Mouse (Mus musculus): ENCODE measurements around the gene Acly. TPM values are rescaled to one million over a fixed set of nuclear protein-coding genes. Genes with fewer than 3 reads are reported as not detected.

Gene Acly
- polyA plus RNA-seq, 1 experiment from 2014 or later: 160 TPM

DNA sequence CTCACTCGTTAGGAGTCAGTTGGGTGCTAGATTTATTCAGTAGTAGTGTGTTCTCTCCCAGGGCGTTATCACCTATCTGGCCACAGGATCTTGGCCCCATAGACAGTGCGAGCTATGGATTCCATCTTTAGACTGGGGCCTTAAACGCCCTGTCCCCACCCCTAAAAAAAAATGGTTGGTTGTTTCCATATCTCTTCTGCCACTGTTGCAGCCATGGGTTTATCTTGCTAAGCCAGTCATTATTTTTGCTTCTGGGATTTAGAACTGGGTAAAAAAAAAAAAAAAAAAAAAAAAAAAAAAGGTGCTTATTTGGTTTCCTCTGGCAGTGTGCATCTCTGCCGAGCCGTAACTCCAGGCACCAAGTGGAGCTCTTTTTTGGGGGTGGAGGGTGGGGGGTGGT lies 36.9 kb upstream of the Acly start:
- H3K36me3 ChIP-seq: no peaks in the 10 kb centered on the region
- no peaks in the 10 kb centered on the region for H3K27me3 ChIP-seq
- no peaks in the 10 kb centered on the region for H3K9me3 ChIP-seq
- WGBS: 89% methylated on average over 6 of the region's 6 CpGs
- no peak overlapping the region for H3K4me2 ChIP-seq (replicated peaks)
- no peak overlapping the region for H3K4me3 ChIP-seq
- no peaks in the 10 kb centered on the region for H3K4me1 ChIP-seq
- no peak overlapping the region for H3K9ac ChIP-seq
- no peak overlapping the region for H3K27ac ChIP-seq
- ATAC-seq (ENCODE audit: low FRiP score, low read depth): no peak

DNA sequence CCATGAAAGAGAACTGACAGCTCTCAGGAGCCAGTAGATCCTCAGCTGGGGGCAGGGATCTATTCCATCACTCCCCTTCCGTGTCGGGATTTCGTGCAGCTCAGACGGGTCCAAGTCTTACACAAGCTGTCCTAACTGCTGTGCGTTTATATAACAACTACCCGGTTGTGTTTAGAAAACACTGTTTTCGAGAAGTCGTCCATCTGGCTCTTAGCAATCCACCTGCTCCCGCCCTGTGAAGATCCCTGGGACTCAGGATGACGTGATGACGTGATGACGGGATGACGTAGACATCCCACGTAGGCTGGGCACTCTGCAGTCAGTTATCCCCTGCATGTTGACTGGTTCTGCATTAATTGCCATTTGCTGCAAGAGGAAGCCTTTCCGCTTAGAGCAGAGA lies 36.5 kb upstream of the Acly start:
- H3K27ac ChIP-seq: no peak overlapping the region

DNA sequence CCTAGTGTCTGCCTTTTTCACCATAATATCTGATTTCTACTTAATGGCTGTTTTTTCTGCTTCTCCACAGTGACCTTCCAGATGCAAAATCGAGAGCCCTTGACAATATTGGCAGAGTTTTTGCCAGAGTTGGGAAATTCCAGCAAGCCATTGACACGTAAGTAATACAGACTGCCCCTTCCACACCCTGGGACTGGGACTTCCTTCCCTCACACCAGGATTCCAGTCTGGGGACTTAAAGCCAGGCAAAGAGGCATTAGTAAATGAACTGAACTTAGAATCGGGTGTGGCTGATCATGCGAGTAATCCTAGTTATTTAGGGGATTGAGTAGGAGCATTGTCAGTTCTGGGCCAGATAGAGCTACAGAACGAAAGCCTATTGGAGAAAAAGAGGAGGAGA lies 33.9 kb upstream of the Acly start:
- Histone ChIP-seq H3K4me3 (no peak overlapping the region), H3K9ac (no peak overlapping the region), H3K4me1 (no peaks in the 10 kb centered on the region), H3K4me2 (replicated peaks) (no peak overlapping the region), H3K27ac (no peak overlapping the region), H3K36me3 (no peaks in the 10 kb centered on the region), H3K27me3 (no peaks in the 10 kb centered on the region), H3K9me3 (no peaks in the 10 kb centered on the region)
- ATAC-seq (ENCODE audit: low FRiP score, low read depth): no peak
- 75% methylated on average over 5 of the region's 5 CpGs for WGBS

More for the DNA sequence above, 36.5 kb upstream of the Acly start:
- Histone ChIP-seq H3K9ac (no peak overlapping the region), H3K27me3 (no peaks in the 10 kb centered on the region), H3K36me3 (no peaks in the 10 kb centered on the region), H3K4me1 (no peaks in the 10 kb centered on the region), H3K4me2 (replicated peaks) (no peak overlapping the region), H3K9me3 (no peaks in the 10 kb centered on the region), H3K4me3 (no peak overlapping the region)
- 78% methylated on average over 15 of the region's 15 CpGs for WGBS
- no peak for ATAC-seq (ENCODE audit: low FRiP score, low read depth)

DNA sequence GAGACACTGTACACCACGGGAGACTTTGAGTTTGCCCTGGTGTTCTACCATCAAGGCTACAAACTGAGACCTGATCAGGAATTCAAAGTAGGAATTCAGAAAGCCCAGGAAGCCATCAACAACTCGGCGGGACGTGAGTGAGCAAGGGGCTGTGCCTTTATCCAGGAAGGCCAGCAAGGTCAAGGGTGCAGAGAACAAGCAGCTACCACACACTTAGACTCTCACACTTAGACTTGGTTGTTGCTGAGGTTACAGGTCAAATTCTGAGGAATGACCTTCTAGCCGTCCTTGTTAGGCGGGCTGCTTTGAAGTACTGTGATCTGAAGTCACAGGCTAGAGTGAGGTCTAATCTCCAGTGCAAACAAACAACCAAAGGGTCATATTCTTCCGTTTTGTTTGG lies 31.7 kb upstream of the Acly start:
- H3K9ac ChIP-seq: no peak overlapping the region
- no peak for ATAC-seq (ENCODE audit: low FRiP score, low read depth)
- H3K27ac ChIP-seq: no peak overlapping the region
- no peaks in the 10 kb centered on the region for H3K27me3 ChIP-seq
- H3K4me3 ChIP-seq: no peak overlapping the region
- H3K36me3 ChIP-seq: no peaks in the 10 kb centered on the region
- H3K9me3 ChIP-seq: no peaks in the 10 kb centered on the region
- no peak overlapping the region for H3K4me2 ChIP-seq (replicated peaks)
- no peaks in the 10 kb centered on the region for H3K4me1 ChIP-seq
- 47% methylated on average over 7 of the region's 7 CpGs for WGBS

DNA sequence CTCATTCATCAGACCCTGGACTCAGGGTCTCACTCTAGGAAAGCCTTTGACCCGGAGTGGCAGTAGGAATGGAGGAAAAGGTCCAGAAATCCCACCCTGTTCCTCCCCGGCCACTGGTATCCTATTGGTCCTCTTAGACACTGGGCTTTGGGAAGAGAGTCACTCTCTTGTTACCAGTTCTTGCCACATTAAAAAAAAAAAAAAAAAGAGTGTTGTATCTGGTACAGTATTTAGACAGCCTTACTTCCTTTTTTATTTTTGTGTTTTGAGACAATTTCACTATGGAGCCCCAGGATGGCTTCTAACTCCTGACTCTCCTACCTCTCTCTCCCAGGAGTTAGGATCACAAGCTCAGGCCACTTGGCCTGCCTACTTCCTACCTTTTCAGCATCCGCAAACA lies 29.8 kb upstream of the Acly start:
- no peak overlapping the region for H3K27ac ChIP-seq
- H3K4me3 ChIP-seq: no peak overlapping the region
- no peaks in the 10 kb centered on the region for H3K9me3 ChIP-seq
- H3K4me2 ChIP-seq (replicated peaks): no peak overlapping the region
- H3K27me3 ChIP-seq: no peaks in the 10 kb centered on the region
- no peaks in the 10 kb centered on the region for H3K36me3 ChIP-seq
- no peaks in the 10 kb centered on the region for H3K4me1 ChIP-seq
- 79% methylated on average over 3 of the region's 3 CpGs for WGBS
- no peak for ATAC-seq (ENCODE audit: low FRiP score, low read depth)
- no peak overlapping the region for H3K9ac ChIP-seq

DNA sequence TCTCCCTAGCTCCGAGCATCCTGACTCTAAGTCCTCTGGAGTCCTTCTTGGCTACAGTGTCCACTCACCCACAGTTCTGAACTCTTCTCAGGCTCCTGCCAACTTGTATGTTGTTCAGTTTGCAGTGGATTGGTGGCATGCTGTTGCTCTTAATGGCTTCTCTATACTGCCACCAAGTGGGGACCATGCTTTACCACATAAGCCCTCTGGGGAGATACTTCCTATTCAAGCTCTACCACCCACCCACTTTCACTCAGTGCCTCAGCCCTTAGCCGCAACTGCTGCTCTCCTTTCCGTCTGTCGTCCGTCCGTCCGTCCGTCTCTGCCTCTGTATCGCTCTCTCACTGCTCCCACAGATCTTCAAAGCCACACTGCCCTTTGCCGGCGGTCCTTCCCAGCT lies 27.8 kb upstream of the Acly start:
- no peak overlapping the region for H3K4me3 ChIP-seq
- no peak overlapping the region for H3K27ac ChIP-seq
- peak overlapping the region; percentile 25; the same call in 1 of the 2 replicates for H3K4me2 ChIP-seq (replicated peaks)
- no peaks in the 10 kb centered on the region for H3K4me1 ChIP-seq
- H3K9ac ChIP-seq: no peak overlapping the region; the same call in 1 of the 2 replicates
- no peak for ATAC-seq (ENCODE audit: low FRiP score, low read depth)
- H3K36me3 ChIP-seq: no peaks in the 10 kb centered on the region
- WGBS: 19% methylated on average over 11 of the region's 11 CpGs
- no peaks in the 10 kb centered on the region for H3K27me3 ChIP-seq
- H3K9me3 ChIP-seq: no peaks in the 10 kb centered on the region

DNA sequence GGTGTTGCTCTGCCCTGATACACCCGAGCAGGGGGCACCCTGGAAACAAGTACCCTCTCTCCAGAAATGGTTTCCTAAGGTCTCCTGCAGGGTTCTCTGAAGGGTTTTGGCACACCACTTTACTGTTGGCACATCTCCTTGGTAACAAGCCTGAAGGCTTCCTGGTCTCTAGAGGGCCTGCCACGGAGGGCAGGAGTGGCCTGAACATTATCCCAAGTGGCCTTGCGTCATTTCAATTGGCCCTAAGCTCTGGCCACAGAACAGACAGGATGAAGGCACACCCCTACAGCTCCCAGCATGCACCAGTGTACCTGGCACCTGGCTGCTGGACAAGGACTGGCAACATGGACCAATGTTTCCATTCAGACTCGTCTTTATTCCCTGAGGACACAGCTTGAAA lies 25.0 kb upstream of the Acly start:
- no peak for ATAC-seq (ENCODE audit: low FRiP score, low read depth)
- H3K36me3 ChIP-seq: no peaks in the 10 kb centered on the region
- no peaks in the 10 kb centered on the region for H3K27me3 ChIP-seq
- H3K27ac ChIP-seq: no peak overlapping the region
- H3K4me3 ChIP-seq: no peak overlapping the region
- H3K9ac ChIP-seq: no peak overlapping the region
- WGBS: 76% methylated on average over 4 of the region's 4 CpGs
- no peaks in the 10 kb centered on the region for H3K9me3 ChIP-seq
- no peaks in the 10 kb centered on the region for H3K4me1 ChIP-seq
- H3K4me2 ChIP-seq (replicated peaks): no peak overlapping the region

DNA sequence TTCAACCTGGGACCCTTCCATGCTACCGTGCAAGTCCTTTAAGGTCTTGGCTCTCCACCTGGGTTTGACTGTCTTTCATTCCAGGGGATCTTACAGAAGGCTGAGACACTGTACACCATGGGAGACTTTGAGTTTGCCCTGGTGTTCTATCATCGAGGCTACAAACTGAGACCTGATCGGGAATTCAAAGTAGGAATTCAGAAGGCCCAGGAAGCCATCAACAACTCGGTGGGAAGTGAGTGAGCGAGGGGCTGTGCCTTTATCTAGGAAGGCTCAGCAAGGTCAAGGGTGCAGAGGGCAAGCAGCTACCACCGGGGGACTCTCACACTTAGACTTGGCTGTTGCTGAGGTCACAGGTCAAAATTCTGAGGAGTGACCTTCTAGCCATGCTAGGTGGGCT lies 22.3 kb upstream of the Acly start:
- H3K9ac ChIP-seq: no peak overlapping the region
- no peak overlapping the region for H3K27ac ChIP-seq
- 77% methylated on average over 6 of the region's 6 CpGs for WGBS
- H3K4me2 ChIP-seq (replicated peaks): no peak overlapping the region
- no peak for ATAC-seq (ENCODE audit: low FRiP score, low read depth)
- no peaks in the 10 kb centered on the region; the same call in 1 of the 2 replicates for H3K9me3 ChIP-seq
- H3K4me1 ChIP-seq: peaks cover 6% of the 10 kb centered on the region; the same call in 1 of the 2 replicates
- H3K36me3 ChIP-seq: no peaks in the 10 kb centered on the region
- no peaks in the 10 kb centered on the region for H3K27me3 ChIP-seq
- no peak overlapping the region for H3K4me3 ChIP-seq

DNA sequence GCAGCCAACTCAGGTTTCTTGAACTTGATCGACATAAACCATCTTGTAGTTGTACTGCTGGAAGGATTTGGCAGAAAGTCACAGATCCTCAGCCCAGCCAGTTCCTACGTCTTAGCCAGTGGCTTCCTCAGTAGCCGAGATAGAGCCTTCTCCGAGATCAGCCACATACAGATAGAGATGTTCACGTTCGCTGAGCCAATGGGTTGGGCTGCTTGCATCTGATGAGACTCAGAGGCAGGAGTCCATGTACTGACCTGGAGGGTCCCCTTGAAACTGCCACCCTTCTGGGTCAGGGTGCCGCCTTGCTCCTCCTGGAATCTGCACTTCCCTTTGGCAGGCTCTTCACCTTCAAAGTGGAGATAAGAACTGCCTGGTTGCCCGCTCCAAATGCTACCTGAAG lies 21.7 kb upstream of the Acly start:
- no peaks in the 10 kb centered on the region; the same call in 1 of the 2 replicates for H3K9me3 ChIP-seq
- no peaks in the 10 kb centered on the region for H3K36me3 ChIP-seq
- no peaks in the 10 kb centered on the region for H3K27me3 ChIP-seq
- H3K9ac ChIP-seq: no peak overlapping the region
- H3K4me3 ChIP-seq: no peak overlapping the region
- 85% methylated on average over 8 of the region's 8 CpGs for WGBS
- ATAC-seq (ENCODE audit: low FRiP score, low read depth): no peak
- H3K4me1 ChIP-seq: peaks cover 10% of the 10 kb centered on the region; the same call in 1 of the 2 replicates
- no peak overlapping the region for H3K27ac ChIP-seq
- H3K4me2 ChIP-seq (replicated peaks): no peak overlapping the region

DNA sequence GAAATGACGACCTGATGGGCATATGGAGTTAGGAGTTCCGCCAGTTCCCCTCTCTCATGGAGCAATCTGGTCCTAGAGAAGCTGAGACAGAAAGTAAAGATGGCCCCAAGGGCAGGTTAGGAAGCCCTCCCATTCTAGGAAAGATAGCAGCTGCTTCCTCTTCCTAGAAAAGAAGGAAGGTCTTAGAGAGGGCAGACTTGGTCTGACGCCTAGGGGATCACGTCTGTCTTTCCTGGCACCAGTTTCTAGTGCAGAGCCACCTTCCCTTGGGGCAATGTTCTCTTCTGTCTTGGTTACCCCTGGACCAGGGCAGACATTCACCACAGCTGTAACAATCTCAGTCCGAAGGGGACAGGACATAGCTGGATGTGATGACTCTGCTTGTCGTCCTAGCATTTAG lies 20.3 kb upstream of the Acly start:
- 81% methylated on average over 6 of the region's 6 CpGs for WGBS
- H3K36me3 ChIP-seq: no peaks in the 10 kb centered on the region
- no peaks in the 10 kb centered on the region for H3K27me3 ChIP-seq

DNA sequence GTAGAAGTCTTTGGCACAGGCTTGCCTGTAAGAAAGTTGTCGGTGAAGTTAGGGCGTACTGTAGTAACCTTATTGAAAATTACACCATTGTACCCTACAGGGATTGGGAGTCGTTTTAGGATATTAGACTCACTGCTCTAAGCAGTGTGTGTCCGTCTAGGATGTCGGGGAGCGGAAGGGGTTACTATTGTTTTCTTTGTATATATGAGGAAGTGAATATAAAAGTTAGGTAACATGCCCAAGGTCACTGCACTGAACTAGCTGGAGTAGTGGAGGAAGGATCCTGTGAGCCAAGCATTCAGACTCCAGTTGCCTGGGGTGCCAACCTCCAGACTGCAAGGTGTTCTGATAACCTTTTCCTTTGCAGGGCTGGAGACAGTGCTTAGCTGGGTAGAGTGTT lies 19.2 kb upstream of the Acly start:
- H3K36me3 ChIP-seq: no peaks in the 10 kb centered on the region
- no peak for ATAC-seq (ENCODE audit: low FRiP score, low read depth)
- H3K4me1 ChIP-seq: peaks cover 10% of the 10 kb centered on the region; the same call in 1 of the 2 replicates
- 85% methylated on average over 6 of the region's 6 CpGs for WGBS
- no peaks in the 10 kb centered on the region for H3K27me3 ChIP-seq
- no peaks in the 10 kb centered on the region; the same call in 1 of the 2 replicates for H3K9me3 ChIP-seq
- H3K27ac ChIP-seq: no peak overlapping the region
- no peak overlapping the region for H3K9ac ChIP-seq
- no peak overlapping the region for H3K4me2 ChIP-seq (replicated peaks)
- no peak overlapping the region for H3K4me3 ChIP-seq

More for the DNA sequence above, 20.3 kb upstream of the Acly start:
- Histone ChIP-seq H3K4me3 (no peak overlapping the region), H3K4me1 (peaks cover 10% of the 10 kb centered on the region; the same call in 1 of the 2 replicates), H3K9ac (no peak overlapping the region), H3K9me3 (no peaks in the 10 kb centered on the region; the same call in 1 of the 2 replicates), H3K4me2 (replicated peaks) (no peak overlapping the region), H3K27ac (no peak overlapping the region)
- no peak for ATAC-seq (ENCODE audit: low FRiP score, low read depth)

DNA sequence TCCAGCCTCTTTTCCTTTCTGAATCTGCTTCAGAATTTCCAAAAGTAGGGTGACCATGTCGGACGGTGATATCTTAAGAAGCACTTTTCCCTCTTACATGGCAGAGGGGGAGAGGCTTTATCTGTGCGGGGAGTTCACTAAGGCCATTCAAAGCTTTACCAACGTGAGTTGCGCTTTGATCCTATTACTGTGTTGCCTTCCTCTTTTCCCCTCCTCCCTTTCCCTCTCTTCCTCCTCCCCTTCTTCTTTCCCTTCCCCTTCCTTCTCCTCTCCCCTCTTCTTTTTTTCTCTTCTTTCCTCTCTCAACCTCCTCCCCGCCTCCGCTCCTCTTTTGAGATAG lies 17.9 kb upstream of the Acly start:
- Histone ChIP-seq H3K36me3 (no peaks in the 10 kb centered on the region), H3K27ac (no peak overlapping the region), H3K9me3 (no peaks in the 10 kb centered on the region; the same call in 1 of the 2 replicates), H3K4me3 (peak overlapping the region; percentile 46), H3K4me2 (replicated peaks) (peak overlapping the region; percentile 67), H3K9ac (peak overlapping the region; percentile 65), H3K4me1 (peaks cover 10% of the 10 kb centered on the region; the same call in 1 of the 2 replicates), H3K27me3 (no peaks in the 10 kb centered on the region)
- 31% methylated on average over 7 of the region's 7 CpGs for WGBS
- ATAC-seq (ENCODE audit: low FRiP score, low read depth): no peak

Measured in limb, embryonic 13.5 days (tissue).